26 mouse cellular contexts compared by ENCODE assay signal in the genomic region with DNA sequence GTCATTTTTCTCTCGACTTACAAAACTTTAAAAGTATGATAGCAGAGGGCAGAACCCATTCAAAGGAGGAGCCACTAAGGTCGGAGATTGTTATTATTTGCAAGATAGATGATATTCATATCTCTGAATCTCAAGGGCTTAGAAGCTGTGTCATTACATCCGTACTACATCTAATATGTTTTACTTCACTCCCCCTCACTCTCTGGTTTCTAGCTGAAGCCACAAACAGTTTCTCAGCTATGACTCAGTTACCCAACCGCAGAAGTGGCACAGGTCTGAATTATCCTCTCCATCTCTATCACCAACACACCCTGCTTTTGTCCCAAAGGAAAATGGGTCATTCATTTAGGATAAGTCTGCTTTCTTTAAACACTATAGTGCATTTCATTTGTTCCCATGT.
A peak's percentile ranks its signal among the peaks of the same experiment; 100 is the strongest.
DNase-seq lines count a peak whose midpoint lies in the region; ATAC-seq and TF ChIP-seq lines count a peak whose summit lies in the region.
"Had no signal": no experiment of that assay in that cellular context is flagged by ENCODE, and none has a peak within 500 bp of the region (broad histone marks: within the 10 kb centered on the region; RNA-seq: fewer than 3 reads in every experiment).

No protein-coding gene starts in this region.

- H3K9ac ChIP-seq in midbrain, embryonic 14.5 days (replicated peaks; ENCODE audit: low read length), result no peak overlapping the region
- H3K9ac ChIP-seq: forebrain, postnatal 0 days; heart, embryonic 13.5 days; hindbrain, embryonic 14.5 days; intestine, embryonic 15.5 days had no signal

- H3K79me2 ChIP-seq in myocyte (ENCODE audit: control insufficient read depth, insufficient read depth), result no peaks in the 10 kb centered on the region

- H3K4me1 ChIP-seq in midbrain, embryonic 14.5 days (ENCODE audit: control insufficient read depth, insufficient read depth, low read length), result no peaks in the 10 kb centered on the region
- H3K4me1 ChIP-seq: forebrain, embryonic 10.5 days; heart, embryonic 10.5 days; heart, embryonic 13.5 days; intestine, embryonic 15.5 days had no signal

- H3ac ChIP-seq in myocyte (ENCODE audit: control insufficient read depth, insufficient read length), result no peak overlapping the region

- H3K4me3 ChIP-seq in myocyte, result no peak overlapping the region
- H3K4me3 ChIP-seq in midbrain, embryonic 14.5 days (replicated peaks; ENCODE audit: low read depth, low read length), result no peak overlapping the region
- H3K4me3 ChIP-seq: forebrain, embryonic 10.5 days; heart, adult 2 months; heart, embryonic 10.5 days; heart, embryonic 13.5 days; intestine, embryonic 15.5 days had no signal

- H3K27me3 ChIP-seq in myocyte (ENCODE audit: control insufficient read depth, insufficient read depth, insufficient read length), result no peaks in the 10 kb centered on the region
- no peaks in the 10 kb centered on the region for H3K27me3 ChIP-seq in midbrain, embryonic 14.5 days (ENCODE audit: control insufficient read depth, insufficient read depth, low read length)
- H3K27me3 ChIP-seq: heart, embryonic 13.5 days; intestine, embryonic 15.5 days had no signal

- H3K36me3 ChIP-seq in myocyte (ENCODE audit: control insufficient read depth, insufficient read depth), result no peaks in the 10 kb centered on the region
- H3K36me3 ChIP-seq in midbrain, embryonic 14.5 days (ENCODE audit: control insufficient read depth, insufficient read depth, low read length), result no peaks in the 10 kb centered on the region
- H3K36me3 ChIP-seq: forebrain, embryonic 10.5 days; heart, embryonic 10.5 days; heart, embryonic 13.5 days; intestine, embryonic 15.5 days had no signal

- H3K27ac ChIP-seq in midbrain, embryonic 14.5 days (replicated peaks; ENCODE audit: low read depth, low read length), result no peak overlapping the region
- H3K27ac ChIP-seq: forebrain, embryonic 10.5 days; heart, adult 2 months; heart, embryonic 10.5 days; heart, embryonic 13.5 days; hindbrain, embryonic 14.5 days; hindbrain, postnatal 0 days; intestine, embryonic 15.5 days had no signal

- H3K4me2 ChIP-seq in myocyte (ENCODE audit: low read depth), result peak overlapping the region; percentile 41
- no peak overlapping the region for H3K4me2 ChIP-seq in midbrain, embryonic 14.5 days (ENCODE audit: low read length)
- H3K4me2 ChIP-seq: heart, embryonic 13.5 days; hindbrain, embryonic 14.5 days; intestine, embryonic 15.5 days had no signal

- DNase-seq in 3T3-L1 (ENCODE audit: low read depth, low spot score), result peak; percentile 47
- DNase-seq in CD4-positive helper T cell, adult 2 months (ENCODE audit: low read depth, low spot score), result peak; percentile 37
- DNase-seq in spleen, adult 12 weeks (ENCODE audit: low spot score), result no peak
- DNase-seq in midbrain, embryonic 14.5 days, result no peak
- DNase-seq in adrenal gland, adult 8-10 months, result no peak
- DNase-seq: adrenal gland, adult 2 months; adrenal gland, postnatal 25 days; cerebellum, adult 18-20 months; cerebellum, adult 9-10 months; cerebellum, postnatal 14 days; forebrain, postnatal 0 days; gastrocnemius, postnatal 10 days; gastrocnemius, postnatal 36 days; heart, adult 2 months; heart, postnatal 14 days; heart, postnatal 4 days; kidney, adult 11 months had no signal

- ATAC-seq in activated CD4-positive, CD25-positive, alpha-beta regulatory T cell, adult 4 months, result peak; percentile 77
- ATAC-seq in midbrain, embryonic 14.5 days (ENCODE audit: low FRiP score, low TSS enrichment), result no peak
- ATAC-seq: forebrain, embryonic 14.5 days; forebrain, postnatal 0 days; hindbrain, postnatal 0 days; intestine, embryonic 15.5 days had no signal

- no peaks in the 10 kb centered on the region for H3K9me3 ChIP-seq in midbrain, embryonic 14.5 days (ENCODE audit: control insufficient read depth, low read length)
- H3K9me3 ChIP-seq: forebrain, embryonic 10.5 days; heart, embryonic 10.5 days; heart, embryonic 13.5 days; intestine, embryonic 15.5 days had no signal

- 94% methylated on average over 4 of the region's 4 CpGs for WGBS in midbrain, embryonic 14.5 days

- no peak for TF ChIP-seq POLR2A in myocyte (IDR thresholded peaks at IDR 0.05; ENCODE audit: insufficient read length, low read depth)

TF ChIP-seq in myocyte, 11 proteins besides CTCF, POLR2A, EP300 and RAD21:
- TF ChIP-seq TCF3 (IDR thresholded peaks at IDR 0.05; ENCODE audit: insufficient read length, low read depth) (no peak), E2F4 (IDR thresholded peaks at IDR 0.05; ENCODE audit: insufficient read depth) (no peak), MYOG (IDR thresholded peaks at IDR 0.05; ENCODE audit: control insufficient read depth in 1 of 3, insufficient read depth in 1 of 3, insufficient read length in 2 of 3, low read depth in 2 of 3) (no peak), REST (IDR thresholded peaks at IDR 0.05; ENCODE audit: insufficient read depth, insufficient read length) (no peak), SRF (IDR thresholded peaks at IDR 0.05; ENCODE audit: control insufficient read depth, insufficient read length, low read depth) (no peak), MYOD1 (IDR thresholded peaks at IDR 0.05; ENCODE audit: control insufficient read depth in 1 of 3, insufficient read length in 2 of 3, low read depth in 2 of 3) (no peak), TCF12 (IDR thresholded peaks at IDR 0.05; ENCODE audit: insufficient read depth, poor library complexity, severe bottlenecking) (no peak), CEBPB (IDR thresholded peaks at IDR 0.05; ENCODE audit: insufficient read depth, poor library complexity, severe bottlenecking) (no peak), MAX (IDR thresholded peaks at IDR 0.05; ENCODE audit: low read depth) (no peak), USF1 (IDR thresholded peaks at IDR 0.05; ENCODE audit: low read depth) (no peak), POLR2AphosphoS2 (IDR thresholded peaks at IDR 0.05; ENCODE audit: insufficient read length, low read depth) (no peak)

Comparison
In these comparisons a context has a peak if more than half of its experiments do, and no peak if none do; other contexts are left out.
1. DNase-seq: peak in 3T3-L1 (single experiment) and CD4-positive helper T cell, adult 2 months (single experiment); none in spleen, adult 12 weeks (single experiment), midbrain, embryonic 14.5 days (single experiment) and adrenal gland, adult 8-10 months (single experiment).